Mouse (Mus musculus): Measurements from ENCODE around the gene Nsun4. TPM values are rescaled to one million over a fixed set of nuclear protein-coding genes. Genes with fewer than 3 reads are reported as not detected.
A peak's percentile ranks its signal among the peaks of the same experiment; 100 is the strongest.

Gene Nsun4
- 13.6 and 14.9 TPM in 2 replicates for total RNA-seq (2012; rRNA removed)
- polyA plus RNA-seq (2012; ENCODE audit: insufficient read depth in 1 of 2, insufficient read length in 2 of 2, low read depth in 1 of 2, low replicate concordance in 2 of 2, missing spikeins in 1 of 2), result 10 to 100 TPM in 1 of 2 experiments, not detected in 1; 11.8 TPM

DNA sequence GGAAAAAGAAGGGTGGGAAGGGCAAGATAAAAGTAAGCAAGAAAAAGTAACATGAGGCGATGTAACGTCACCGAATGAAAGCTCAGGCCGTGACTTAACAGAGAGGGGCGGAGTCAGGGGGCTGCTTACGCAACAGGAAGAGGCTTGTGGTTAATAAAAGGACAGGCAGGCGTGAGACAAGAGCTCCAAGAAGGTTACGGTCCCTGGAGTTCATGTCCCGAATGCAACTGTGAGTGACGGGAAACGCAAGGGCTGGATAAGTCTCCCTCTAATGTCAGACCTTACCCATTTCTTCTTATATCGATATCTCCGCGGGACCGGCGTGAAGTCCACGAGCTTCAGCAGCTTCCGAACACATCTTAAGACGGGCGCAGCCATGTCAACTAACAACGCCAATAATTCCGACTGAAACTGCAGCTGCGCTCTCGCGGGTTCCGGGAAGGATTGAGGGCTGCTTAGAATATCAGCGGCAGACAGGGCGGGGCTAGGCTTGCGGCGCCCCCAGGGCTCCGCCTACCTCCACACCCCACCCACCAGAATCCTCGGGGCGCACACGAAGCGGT, at the start of gene Nsun4:
TSS of gene Nsun4 (minus strand) at position 478 of the 563 bp plus-strand sequence.
- H3K79me2 ChIP-seq (ENCODE audit: control insufficient read depth, insufficient read depth, low read length, poor library complexity), result no peaks in the 10 kb centered on the region; the same call in 1 of the 2 replicates
- H3K9me3 ChIP-seq (replicated peaks; ENCODE audit: insufficient read depth, low read length), result no peaks in the 10 kb centered on the region
- H3K27me3 ChIP-seq (ENCODE audit: control insufficient read depth in 1 of 2, insufficient read depth in 2 of 2, low read length in 2 of 2), result no peaks in the 10 kb centered on the region
- H3K4me3 ChIP-seq (ENCODE audit: control insufficient read depth in 1 of 2, insufficient read depth in 1 of 2, low read depth in 2 of 2, low read length in 2 of 2), result peak within 1 kb of the TSS; percentile 73 to 81
- H3K4me1 ChIP-seq (ENCODE audit: control insufficient read depth in 1 of 2, insufficient read depth in 2 of 2, low read length in 2 of 2), result peaks cover 7 to 8% of the 10 kb centered on the region in 2 experiments; a peak in 3 of 4 replicates
- peak within 1 kb of the TSS; percentile 81 for H3K9ac ChIP-seq (ENCODE audit: control insufficient read depth, low read depth, low read length, poor library complexity, severe bottlenecking)
- DNase-seq (ENCODE audit: low read depth, low spot score), result peak; percentile 97
- H3K27ac ChIP-seq (ENCODE audit: control insufficient read depth, low read depth, low read length), result peak within 1 kb of the TSS; percentile 96
- H3K36me3 ChIP-seq (ENCODE audit: control insufficient read depth in 1 of 2, insufficient read depth in 2 of 2, low read length in 2 of 2), result peaks cover 0 to 6% of the 10 kb centered on the region in 2 experiments; a peak in 2 of 4 replicates
- peak; percentile 26; the same call in 1 of the 2 replicates for TF ChIP-seq GATA1 (IDR thresholded peaks at IDR 0.05; ENCODE audit: low read depth, low read length)
- peak; percentile 47; the same call in 1 of the 2 replicates for TF ChIP-seq NRF1 (IDR thresholded peaks at IDR 0.05; ENCODE audit: insufficient read depth, low read depth, low read length, poor library complexity, severe bottlenecking)
- peak; percentile 65; the same call in 1 of the 2 replicates for TF ChIP-seq POLR2AphosphoS5 (IDR thresholded peaks at IDR 0.05; ENCODE audit: borderline replicate concordance, low read depth, low read length)
- no peak for TF ChIP-seq E2F4 (IDR thresholded peaks at IDR 0.05; ENCODE audit: borderline replicate concordance, low read depth, low read length)
- TF ChIP-seq CHD2 (IDR thresholded peaks at IDR 0.05; ENCODE audit: low read length), result no peak
- TF ChIP-seq ETS1 (IDR thresholded peaks at IDR 0.05; ENCODE audit: low read depth, low read length), result peak; percentile 81
- TF ChIP-seq POLR2AphosphoS2 (IDR thresholded peaks at IDR 0.05; ENCODE audit: low read length), result peak; percentile 96
- peak; percentile 81 for TF ChIP-seq MAX (IDR thresholded peaks at IDR 0.05; ENCODE audit: low read length)
- peak; percentile 95 to 99 for TF ChIP-seq POLR2A (IDR thresholded peaks at IDR 0.05; ENCODE audit: control insufficient read depth in 1 of 2, insufficient read depth in 1 of 2, low read depth in 1 of 2, low read length in 2 of 2, poor library complexity in 1 of 2)
- no peak for TF ChIP-seq ZKSCAN1 (IDR thresholded peaks at IDR 0.05; ENCODE audit: low read depth, low read length)
- no peak for TF ChIP-seq TAL1 (IDR thresholded peaks at IDR 0.05; ENCODE audit: low read length)
- TF ChIP-seq RCOR1 (IDR thresholded peaks at IDR 0.05; ENCODE audit: low read depth, low read length), result no peak
- no peak for TF ChIP-seq UBTF (IDR thresholded peaks at IDR 0.05; ENCODE audit: borderline replicate concordance, insufficient read depth, low read depth, low read length)
- TF ChIP-seq MEF2A (IDR thresholded peaks at IDR 0.05; ENCODE audit: extremely low read depth, insufficient replicate concordance, low read depth, low read length, poor library complexity, severe bottlenecking), result no peak
- peak; percentile 66; the same call in 1 of the 2 replicates for TF ChIP-seq GABPA (IDR thresholded peaks at IDR 0.05; ENCODE audit: low read depth, low read length)
- no peak for TF ChIP-seq ZNF384 (IDR thresholded peaks at IDR 0.05; ENCODE audit: low read depth, low read length)
- no peak for TF ChIP-seq USF2 (IDR thresholded peaks at IDR 0.05; ENCODE audit: borderline replicate concordance in 1 of 2, insufficient read depth in 1 of 2, low read depth in 1 of 2, low read length in 2 of 2)
- TF ChIP-seq ZC3H11A (IDR thresholded peaks at IDR 0.05; ENCODE audit: low read depth, low read length), result no peak
- peak; percentile 41; the same call in 1 of the 2 replicates for TF ChIP-seq BHLHE40 (IDR thresholded peaks at IDR 0.05; ENCODE audit: borderline replicate concordance, low read depth, low read length)
- 0 out of 2 replicates have a peak, but pooled peaks have one; percentile 35 for TF ChIP-seq MAFK (IDR thresholded peaks at IDR 0.05; ENCODE audit: borderline replicate concordance, low read depth, low read length)
- TF ChIP-seq MYB (IDR thresholded peaks at IDR 0.05; ENCODE audit: low read depth, low read length), result no peak
- TF ChIP-seq SIN3A (IDR thresholded peaks at IDR 0.05; ENCODE audit: low read length), result peak; percentile 91
- 0 out of 2 replicates have a peak, but pooled peaks have one; percentile 27 for TF ChIP-seq USF1 (IDR thresholded peaks at IDR 0.05; ENCODE audit: low read depth, low read length)
- peak; percentile 90 for TF ChIP-seq ZMIZ1 (IDR thresholded peaks at IDR 0.05; ENCODE audit: low read depth, low read length)
- peak; percentile 96 for TF ChIP-seq TBP (IDR thresholded peaks at IDR 0.05; ENCODE audit: low read depth, low read length)
- TF ChIP-seq EP300 (IDR thresholded peaks at IDR 0.05; ENCODE audit: low read depth in 1 of 2, low read length in 2 of 2), result no peak; a peak in 1 of 4 replicates
- peak; percentile 67; the same call in 1 of the 2 replicates for TF ChIP-seq MAZ (IDR thresholded peaks at IDR 0.05; ENCODE audit: low read depth, low read length)
- peak; percentile 79 for TF ChIP-seq TCF12 (IDR thresholded peaks at IDR 0.05; ENCODE audit: low read depth, low read length)
- TF ChIP-seq HCFC1 (IDR thresholded peaks at IDR 0.05; ENCODE audit: low read depth, low read length), result peak; percentile 81
- TF ChIP-seq ELF1 (IDR thresholded peaks at IDR 0.05; ENCODE audit: low read depth, low read length), result peak; percentile 56
- TF ChIP-seq JUND (IDR thresholded peaks at IDR 0.05; ENCODE audit: low read depth, low read length), result no peak
- peak; percentile 93 for TF ChIP-seq MXI1 (IDR thresholded peaks at IDR 0.05; ENCODE audit: low read depth, low read length)
- peak; percentile 81 for TF ChIP-seq MYC (IDR thresholded peaks at IDR 0.05; ENCODE audit: low read depth, low read length)
- TF ChIP-seq NELFE (IDR thresholded peaks at IDR 0.05; ENCODE audit: low read depth, low read length), result peak; percentile 97
- no peak for TF ChIP-seq KAT2A (conservative IDR thresholded peaks at IDR 0.05; ENCODE audit: low read depth, low read length)

Measured in MEL (cell line).